Mouse (Mus musculus) heart, adult 2 months (tissue): Measurements from ENCODE around the gene Ip6k1.
A peak's percentile ranks its signal among the peaks of the same experiment; 100 is the strongest.

ENCODE experiments used
- CTCF ChIP-seq: fragments of 200-600 bp; IDR thresholded peaks from 2 replicates; pipeline ENCODE4 v1.8.1; 2022; ENCODE audit warnings: antibody characterized with exemption, mild to moderate bottlenecking, moderate library complexity
- POLR2A ChIP-seq: fragments of 200-500 bp; IDR thresholded peaks from 2 replicates; pipeline ENCODE4 v1.6.1; 2011; ENCODE audit warnings: mild to moderate bottlenecking, low read depth, low read length, control low read depth; ENCODE audit not compliant: insufficient read depth

DNA sequence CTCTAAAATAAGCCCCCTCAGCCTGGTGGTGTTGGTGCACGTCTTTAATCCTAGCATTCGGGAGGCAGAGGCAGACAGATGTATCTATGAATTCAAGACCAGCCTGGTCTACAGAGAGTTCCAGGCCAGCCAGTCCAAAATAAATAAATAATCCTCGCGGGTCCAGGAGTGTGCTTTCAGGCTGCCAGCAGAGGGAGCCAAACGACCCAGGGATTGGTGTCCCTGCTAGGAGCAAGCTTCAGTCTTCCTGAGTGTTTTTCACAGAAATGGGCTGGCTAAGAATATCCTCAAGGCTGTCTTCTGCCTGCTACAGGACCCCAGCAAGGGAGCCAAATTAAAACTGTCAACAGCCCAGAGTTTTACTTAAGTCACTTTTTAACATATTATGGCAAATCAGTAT is 38.6 kb upstream of the Ip6k1 start:
- peak; percentile 99 for TF ChIP-seq CTCF
- TF ChIP-seq POLR2A: 0 out of 2 replicates have a peak, but pooled peaks have one; percentile 36
